Mouse (Mus musculus) heart, adult 2 months (tissue): ENCODE results near the gene Usp28. TPM values are rescaled to one million over a fixed set of nuclear protein-coding genes. Genes with fewer than 3 reads are reported as not detected.
A peak's percentile ranks its signal among the peaks of the same experiment; 100 is the strongest.

Source experiments
- DNase-seq, 2 experiments: peaks; one replicate each; pipeline ENCODE4 v3.0.0; 2021
- H3K27ac ChIP-seq: fragments of 200-600 bp; 2 replicates; pipeline ENCODE4 v1.8.1; 2022
- H3K27me3 ChIP-seq: fragments of 200-500 bp; 2 replicates; pipeline ENCODE4 v1.6.1; 2012; ENCODE audit warnings: mild to moderate bottlenecking, low read length, inconsistent platforms, mixed read lengths; ENCODE audit not compliant: control insufficient read depth, insufficient read depth
- H3K36me3 ChIP-seq: fragments of 200-500 bp; 2 replicates; pipeline ENCODE4 v1.6.1; 2012; ENCODE audit warnings: low read length, inconsistent platforms; ENCODE audit not compliant: control insufficient read depth, insufficient read depth
- H3K4me1 ChIP-seq: fragments of 200-500 bp; 2 replicates; pipeline ENCODE4 v1.6.1; 2011; ENCODE audit warnings: low read length; ENCODE audit not compliant: control insufficient read depth, insufficient read depth
- H3K4me3 ChIP-seq: fragments of 200-600 bp; 2 replicates; pipeline ENCODE4 v1.8.1; 2022
- H3K79me2 ChIP-seq: fragments of 200-500 bp; replicated peaks from 2 replicates; pipeline ENCODE4 v1.6.1; 2012; ENCODE audit warnings: mild to moderate bottlenecking, inconsistent platforms, low read length, moderate library complexity, mixed read lengths; ENCODE audit not compliant: control insufficient read depth, insufficient read depth
- H3K9ac ChIP-seq: fragments of 200-500 bp; 2 replicates; pipeline ENCODE4 v1.6.1; 2012; ENCODE audit warnings: low read depth, mild to moderate bottlenecking, control low read depth, inconsistent platforms, low read length, mixed read lengths
- CTCF ChIP-seq: fragments of 200-600 bp; IDR thresholded peaks from 2 replicates; pipeline ENCODE4 v1.8.1; 2022; ENCODE audit warnings: antibody characterized with exemption, mild to moderate bottlenecking, moderate library complexity
- EP300 ChIP-seq: fragments of 200-500 bp; IDR thresholded peaks from 2 replicates; pipeline ENCODE4 v1.6.1; 2011; ENCODE audit warnings: low read depth, low read length, control low read depth; ENCODE audit not compliant: insufficient read depth
- POLR2A ChIP-seq: fragments of 200-500 bp; IDR thresholded peaks from 2 replicates; pipeline ENCODE4 v1.6.1; 2011; ENCODE audit warnings: mild to moderate bottlenecking, low read depth, low read length, control low read depth; ENCODE audit not compliant: insufficient read depth
- WGBS: fragments of 180-500 bp; shearing (Covaris S2); methylation state at CpG from one replicate; pipeline ENCODE4 v1.1.7; 2018; 5-methylcytosine and 5-hydroxymethylcytosine counted together
- intact Hi-C: fragments of 180-260 bp; cut with DNase I; formaldehyde crosslinking; loops from one replicate; pipeline ENCODE4 v1.15.1; 2025
- polyA plus RNA-seq: library from polyadenylated mRNA; depleted of rRNA; stranded (reverse); fragments of >200 nt; gene quantifications from 2 replicates; pipeline ENCODE4 v1.2.3, GENCODE M21; 2012; rRNA removed
- total RNA-seq, 2 experiments: library from RNA; stranded (reverse); gene quantifications; 2 replicates each; pipeline ENCODE4 v1.2.3; 2021

Gene Usp28
- total and polyA plus RNA-seq, 3 experiments = 72.8 to 130 (median 113) TPM

- peak in 1 of 2 experiments; percentile 45 for DNase-seq
- H3K79me2 ChIP-seq = no peaks in the 10 kb centered on the region
- 46% methylated on average over 3 of the region's 3 CpGs for WGBS
- H3K36me3 ChIP-seq = peaks cover 4% of the 10 kb centered on the region; the same call in 1 of the 2 replicates
- TF ChIP-seq EP300 = no peak
- H3K27me3 ChIP-seq = no peaks in the 10 kb centered on the region
- H3K9ac ChIP-seq = no peak overlapping the region
- intact Hi-C loops = no loop called here
- H3K4me3 ChIP-seq = no peak overlapping the region
- peaks cover 3% of the 10 kb centered on the region for H3K4me1 ChIP-seq
- H3K27ac ChIP-seq = peak overlapping the region; percentile 74
These were observed 91.7 kb downstream of the Usp28 start for GRCm38 (mm10) chr9:49076847-49077246.

- Histone ChIP-seq H3K27me3 (no peaks in the 10 kb centered on the region), H3K9ac (no peak within 1 kb of the TSS), H3K4me1 (peaks cover 3% of the 10 kb centered on the region), H3K4me3 (no peak within 1 kb of the TSS), H3K79me2 (no peaks in the 10 kb centered on the region), H3K27ac (no peak within 1 kb of the TSS), H3K36me3 (peaks cover 4% of the 10 kb centered on the region; the same call in 1 of the 2 replicates)
- TF ChIP-seq EP300 (no peak), CTCF (no peak), POLR2A (no peak)
- no peak for DNase-seq
- intact Hi-C loops = loop anchor here (1.0 to 5.0 kb wide), 4 partner anchors 166 to 1091 kb away; no protein-coding TSS in a partner anchor
- 73% methylated on average over 5 of the region's 5 CpGs for WGBS
These were observed 95.9 kb downstream of the Usp28 start, which contains the start of gene Tmprss5 for GRCm38 (mm10) chr9:49081107-49081506. Tmprss5 (plus strand) TSS chr9:49081260.

- Histone ChIP-seq H3K9ac (no peak overlapping the region), H3K27me3 (no peaks in the 10 kb centered on the region), H3K27ac (no peak overlapping the region), H3K36me3 (peaks cover 4% of the 10 kb centered on the region; the same call in 1 of the 2 replicates), H3K79me2 (no peaks in the 10 kb centered on the region), H3K4me1 (peaks cover 3% of the 10 kb centered on the region), H3K4me3 (no peak overlapping the region)
- 12% methylated on average over 4 of the region's 4 CpGs for WGBS
- peak; percentile 59 to 70 for DNase-seq
- intact Hi-C loops = loop anchor here (1.0 to 5.0 kb wide), 4 partner anchors 165 to 1091 kb away; no protein-coding TSS in a partner anchor
- TF ChIP-seq EP300 (0 out of 2 replicates have a peak, but pooled peaks have one; percentile 35), POLR2A (no peak), CTCF (peak; percentile 84)
These were observed 96.4 kb downstream of the Usp28 start for GRCm38 (mm10) chr9:49081561-49081960.

GRCm38 (mm10) chr9:49087317-49087716, 102.1 kb downstream of the Usp28 start:
- Histone ChIP-seq H3K79me2 (no peaks in the 10 kb centered on the region), H3K4me3 (no peak overlapping the region), H3K4me1 (no peaks in the 10 kb centered on the region), H3K27ac (no peak overlapping the region), H3K9ac (no peak overlapping the region), H3K27me3 (no peaks in the 10 kb centered on the region), H3K36me3 (no peaks in the 10 kb centered on the region)
- WGBS = 84% methylated on average over 11 of the region's 11 CpGs
- DNase-seq = no peak
- TF ChIP-seq EP300 (no peak), POLR2A (no peak), CTCF (no peak)
- intact Hi-C loops = no loop called here

Other genes with a start within 250 kb of the Usp28 start
- 100 to 1,000 TPM; 149 to 150 TPM for gene Zbtb16, start 149.2 kb upstream of the Usp28 start, total RNA-seq
- 15.7 and 23.7 TPM in 2 replicates for gene Zbtb16, start 149.2 kb upstream of the Usp28 start, polyA plus RNA-seq
- gene Htr3a, start 74.3 kb upstream of the Usp28 start, total RNA-seq = under 1 TPM in 1 of 2 experiments, not detected in 1; 0.25 TPM
- gene Htr3a, start 74.3 kb upstream of the Usp28 start, polyA plus RNA-seq = 1.6 and 1.8 TPM in 2 replicates
- not detected for gene Htr3b, start 20.4 kb upstream of the Usp28 start, total RNA-seq
- 0.06 TPM in 2 replicates for gene Htr3b, start 20.4 kb upstream of the Usp28 start, polyA plus RNA-seq
- 10 to 100 TPM; 11.1 to 12.4 TPM for gene Zw10, start 70.2 kb downstream of the Usp28 start, total RNA-seq
- 7.1 and 15.2 TPM in 2 replicates for gene Zw10, start 70.2 kb downstream of the Usp28 start, polyA plus RNA-seq
- gene Tmprss5, start 95.9 kb downstream of the Usp28 start, total RNA-seq = under 1 TPM in 1 of 2 experiments, not detected in 1; 0.13 TPM
- 0.88 and 1.5 TPM in 2 replicates for gene Tmprss5, start 95.9 kb downstream of the Usp28 start, polyA plus RNA-seq